Mouse (Mus musculus) spleen, adult 18-20 months (tissue): ENCODE measurements around the gene Vmn1r54.
"Not testable (repeated sequence)": the region's sequence is repeated elsewhere in the genome, so short reads cannot be mapped to it uniquely, and the experiment has no call there.

Experiments
- DNase-seq, 2 experiments: peaks; one replicate each; pipeline ENCODE4 v3.0.0; 2022; ENCODE audit warnings: mixed read lengths in 2 of 2

Vmn1r54 gene

DNA sequence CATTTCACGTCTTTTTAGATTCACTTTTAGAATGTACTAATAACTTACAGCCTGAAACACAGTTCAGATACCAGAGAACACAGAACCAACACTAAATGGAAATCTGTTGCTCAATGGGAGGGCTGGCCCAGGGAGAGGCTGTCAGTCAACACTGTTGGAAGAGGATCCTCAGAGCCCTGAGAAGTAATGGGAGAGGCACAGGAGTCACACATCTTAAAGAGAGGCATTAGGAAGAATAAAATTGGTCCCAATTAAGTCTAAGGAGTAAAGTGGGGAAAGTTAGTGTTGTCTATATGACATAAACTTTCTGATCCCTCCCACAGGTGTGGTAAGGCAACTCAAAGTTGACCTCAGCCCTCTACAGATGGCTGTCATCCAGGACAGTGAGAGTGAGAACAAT lies at the start of gene Vmn1r54:
TSS of gene Vmn1r54 (plus strand) at position 301 of the 400 bp plus-strand sequence.
- no peak for DNase-seq

GRCm38 (mm10) chr6:90202493-90202892 lies 43.6 kb upstream of the Vmn1r54 start, which contains the start of gene V1ra8:
Gene V1ra8, plus strand, starts transcription at chr6:90202793.
- DNase-seq, result not testable (repeated sequence)

- DNase-seq, result no peak
Observed at GRCm38 (mm10) chr6:90224338-90224737, 21.8 kb upstream of the Vmn1r54 start, which contains the start of gene Vmn1r53. Gene Vmn1r53, minus strand, starts transcription at chr6:90224438.

GRCm38 (mm10) chr6:90232114-90232513 lies 14.0 kb upstream of the Vmn1r54 start:
- not testable (repeated sequence) for DNase-seq

GRCm38 (mm10) chr6:90232681-90233080 lies 13.4 kb upstream of the Vmn1r54 start:
- DNase-seq, result no peak

- no peak for DNase-seq
Observed at GRCm38 (mm10) chr6:90244019-90244418, 2.1 kb upstream of the Vmn1r54 start.

- DNase-seq, result no peak
Observed at GRCm38 (mm10) chr6:90288265-90288664, 42.2 kb downstream of the Vmn1r54 start.

DNA sequence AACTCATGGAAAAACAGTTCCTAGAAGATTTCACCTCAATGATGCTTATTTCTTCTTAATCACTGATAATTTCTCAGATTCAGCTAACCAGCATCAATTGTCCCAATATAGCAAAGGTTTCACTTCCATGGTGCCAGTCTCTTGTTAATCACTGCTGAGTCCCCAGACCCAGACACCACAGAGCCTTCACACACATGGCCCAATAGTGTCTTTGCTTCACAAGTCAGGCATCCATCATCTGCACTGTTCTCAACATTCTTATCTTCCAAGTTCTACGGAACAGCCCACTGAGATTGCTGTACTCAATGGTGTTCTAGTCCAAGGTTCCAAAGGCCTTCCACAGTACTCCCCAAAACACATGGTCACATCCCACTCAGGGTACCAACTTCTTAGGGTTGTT lies 54.8 kb downstream of the Vmn1r54 start, which contains the start of gene BC048671:
TSS of gene BC048671 (plus strand) at position 301 of the 400 bp plus-strand sequence.
- DNase-seq, result no peak

GRCm38 (mm10) chr6:90306315-90306975 lies 60.3 kb downstream of the Vmn1r54 start:
- DNase-seq, result no peak

DNA sequence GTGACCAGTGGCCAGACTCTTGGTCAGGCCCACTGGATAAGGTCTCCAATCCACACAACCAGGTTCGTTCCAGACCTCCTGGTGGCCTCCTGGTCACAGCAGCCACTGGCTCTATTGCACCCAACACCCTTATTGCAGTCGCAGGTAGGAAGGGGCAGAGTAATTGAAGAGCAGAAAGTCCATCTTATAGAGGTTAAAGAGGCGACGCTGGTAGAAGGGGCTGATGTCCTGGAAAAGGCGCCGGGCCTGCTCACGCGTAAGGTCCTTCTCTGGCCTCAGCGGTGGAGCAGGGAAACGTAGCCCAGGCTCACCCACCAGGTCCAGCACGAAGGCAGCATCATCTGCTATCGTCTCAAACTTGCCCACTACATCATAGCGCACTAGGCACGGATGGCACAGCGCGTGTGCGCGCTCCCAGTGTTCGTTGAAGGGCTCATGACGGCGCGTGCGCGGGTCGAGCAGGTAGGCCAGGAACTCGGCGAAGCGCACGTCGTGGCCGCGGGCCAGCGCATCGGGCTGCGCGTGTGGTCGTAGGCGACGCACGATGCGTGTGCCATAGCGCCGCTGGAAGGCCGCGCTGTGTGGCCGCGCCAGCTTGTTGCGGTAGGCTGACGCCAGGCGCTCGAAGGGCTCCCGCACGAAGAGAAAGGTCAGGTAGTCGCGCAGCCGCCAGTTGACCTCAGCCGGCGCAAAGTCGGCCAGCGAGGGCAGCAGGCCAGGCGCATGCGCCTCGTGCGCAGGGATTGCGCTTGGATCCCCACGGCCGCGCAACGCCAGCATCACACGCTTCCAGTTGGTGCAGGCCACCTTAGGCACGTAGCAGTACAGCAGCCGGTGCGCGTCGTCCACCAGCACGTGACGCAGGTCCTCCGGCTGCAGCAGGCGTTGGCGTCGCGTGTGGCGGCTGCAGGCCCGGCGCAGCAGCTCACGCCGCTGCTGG lies 63.0 kb downstream of the Vmn1r54 start:
- no peak for DNase-seq

GRCm38 (mm10) chr6:90315961-90316360 lies 69.9 kb downstream of the Vmn1r54 start:
- DNase-seq, result no peak

GRCm38 (mm10) chr6:90317510-90318258 lies 71.6 kb downstream of the Vmn1r54 start:
- no peak for DNase-seq

DNA sequence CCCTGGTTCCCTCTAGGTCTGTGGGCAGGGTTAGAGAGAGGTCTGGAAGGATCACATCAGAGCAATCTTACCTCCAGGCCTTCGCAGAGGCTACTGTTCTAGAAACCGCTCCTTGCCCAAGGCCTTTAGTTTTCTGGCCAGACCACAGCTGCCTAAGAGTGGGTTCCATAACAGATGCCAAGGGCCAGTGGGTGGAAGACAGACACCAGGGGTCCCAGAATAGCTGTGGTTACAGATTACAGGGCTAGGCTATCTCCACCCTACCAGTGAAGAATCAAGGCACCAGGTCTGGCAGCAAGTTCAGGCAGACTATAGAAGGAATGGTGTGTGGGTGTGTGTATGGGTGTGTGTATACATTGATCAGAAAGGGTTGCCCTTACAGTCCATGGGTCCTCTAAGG lies 72.9 kb downstream of the Vmn1r54 start:
- no peak for DNase-seq

DNA sequence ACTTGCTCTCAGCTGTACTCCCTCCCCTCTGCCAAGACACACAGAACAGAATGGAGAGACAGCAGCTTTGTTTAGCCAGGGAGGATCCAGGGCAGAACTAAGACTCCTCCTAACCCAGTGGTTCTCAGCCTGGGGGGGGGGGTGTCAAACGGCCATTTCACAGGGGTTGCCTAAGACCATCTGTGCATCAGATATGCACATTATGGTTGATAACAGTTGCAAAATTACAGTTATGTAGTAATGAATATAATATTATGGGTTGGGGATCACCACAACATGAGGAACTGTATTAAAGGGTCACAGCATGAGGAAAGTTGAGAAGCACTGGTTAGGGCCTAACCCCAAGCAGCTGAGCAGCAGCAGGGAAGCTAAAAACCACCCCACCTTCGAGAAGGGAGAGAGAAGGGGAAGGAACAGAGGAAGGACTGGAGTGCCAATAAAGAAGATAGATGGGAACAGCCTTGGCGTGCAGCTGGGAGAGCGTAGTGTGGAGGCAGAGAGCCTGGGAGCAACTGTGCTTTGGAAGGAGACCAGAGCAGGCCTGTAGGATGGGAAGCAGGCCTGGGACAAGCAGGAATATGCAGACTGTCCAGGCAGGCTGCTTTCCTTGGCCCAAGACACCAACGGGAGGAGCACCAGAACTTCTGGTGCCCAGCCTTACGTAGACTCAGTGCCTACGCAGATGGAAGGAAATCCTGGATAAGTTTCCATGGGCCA lies 73.5 kb downstream of the Vmn1r54 start:
- DNase-seq, result no peak

DNA sequence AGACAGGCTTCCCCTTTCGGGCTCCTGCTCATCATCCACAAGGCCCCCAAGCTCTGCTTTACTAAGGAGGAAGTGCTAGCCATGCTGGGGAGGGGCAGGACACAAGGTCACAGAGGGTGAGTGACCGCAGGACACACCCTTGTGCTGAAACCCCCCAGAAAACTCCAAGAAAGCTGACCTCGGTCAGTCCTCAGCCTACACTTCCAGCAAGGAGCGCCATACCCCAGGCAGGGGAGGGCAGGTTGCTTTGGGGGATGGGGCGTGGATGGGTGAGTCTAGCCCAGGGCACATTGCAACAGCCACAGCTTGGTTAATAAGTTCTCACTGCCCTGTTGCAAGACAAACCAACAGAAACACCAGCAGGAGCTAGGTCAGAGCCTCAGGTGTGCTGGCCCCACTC lies 74.3 kb downstream of the Vmn1r54 start:
- no peak for DNase-seq
